Mouse (Mus musculus): ENCODE measurements at regions not wholly inside any gene's neighbourhood (a gene's known extent, or its start where the extent isn't known, plus 50 kb on each side); places are given as distances from the start of the nearest gene placed in this dataset.
A peak's percentile ranks its signal among the peaks of the same experiment; 100 is the strongest.

DNA sequence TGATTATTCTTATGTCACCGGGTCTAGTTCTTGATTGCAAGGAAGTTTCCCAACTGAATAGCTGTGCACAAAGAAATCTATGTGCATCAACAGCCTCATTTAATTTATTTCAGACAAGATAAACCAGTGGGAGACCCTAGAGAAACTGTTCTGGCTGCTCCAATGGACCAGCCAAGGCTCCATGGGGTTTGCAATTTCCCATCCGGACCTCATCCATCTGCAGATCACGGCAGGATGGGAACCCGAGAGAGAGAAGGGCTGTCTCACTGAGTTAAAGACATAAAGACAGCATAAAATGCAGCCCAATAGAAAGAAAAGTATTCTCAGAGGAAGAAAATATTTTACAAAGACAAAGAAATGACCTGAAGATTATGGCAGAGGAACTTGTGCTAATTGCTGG, 458.5 kb upstream of the Cdh10 start:
- no peak for DNase-seq (ENCODE audit: low spot score in 2 of 2)

DNA sequence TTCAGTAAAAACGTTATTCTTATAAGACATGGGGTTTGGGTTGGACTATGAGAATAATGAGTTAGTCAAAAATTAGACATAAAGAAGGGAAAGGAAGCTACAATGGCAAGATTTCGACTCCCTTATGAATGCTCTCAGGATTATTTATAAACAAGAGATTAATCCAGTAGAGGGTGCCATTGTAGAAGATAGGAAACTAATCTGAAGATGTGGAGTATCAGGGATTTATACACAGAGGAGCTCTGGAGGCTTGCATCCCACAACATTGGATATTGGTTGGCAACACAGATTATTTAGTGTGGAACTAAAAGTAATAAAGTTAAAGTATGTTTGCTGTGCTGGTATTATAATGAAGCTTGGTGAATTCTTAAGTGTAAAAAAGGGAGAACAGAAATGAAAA, 419.0 kb upstream of the Cdh10 start:
- no peak for DNase-seq (ENCODE audit: low spot score in 2 of 2)

DNA sequence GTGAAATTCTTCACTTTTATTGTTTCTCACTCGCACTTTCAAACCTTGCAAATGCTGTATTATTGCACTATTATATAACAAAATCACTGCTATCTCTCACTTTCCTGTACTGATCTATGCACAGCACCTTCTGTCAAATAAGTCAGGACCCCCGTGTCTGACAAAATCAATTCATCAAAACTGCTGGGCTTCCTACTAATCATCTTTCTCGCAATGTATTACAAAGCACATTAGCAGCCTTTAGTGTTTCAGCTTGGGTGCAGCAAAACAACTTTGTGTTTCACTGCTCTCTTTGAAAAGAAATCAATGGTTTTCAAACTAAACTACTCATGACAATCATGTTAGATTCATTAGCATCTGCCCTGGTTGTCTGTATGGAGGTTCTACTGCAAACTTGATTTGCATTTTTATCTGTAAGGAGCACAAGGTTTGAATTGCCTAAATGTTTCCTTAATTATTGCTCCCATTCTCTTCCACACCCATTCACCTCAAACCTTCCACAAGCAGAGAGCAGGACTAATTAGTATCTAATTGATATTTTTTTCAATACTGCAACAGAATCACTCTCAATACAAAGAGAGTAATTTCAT, 418.4 kb upstream of the Cdh10 start:
- DNase-seq (ENCODE audit: low spot score in 2 of 2): no peak

DNA sequence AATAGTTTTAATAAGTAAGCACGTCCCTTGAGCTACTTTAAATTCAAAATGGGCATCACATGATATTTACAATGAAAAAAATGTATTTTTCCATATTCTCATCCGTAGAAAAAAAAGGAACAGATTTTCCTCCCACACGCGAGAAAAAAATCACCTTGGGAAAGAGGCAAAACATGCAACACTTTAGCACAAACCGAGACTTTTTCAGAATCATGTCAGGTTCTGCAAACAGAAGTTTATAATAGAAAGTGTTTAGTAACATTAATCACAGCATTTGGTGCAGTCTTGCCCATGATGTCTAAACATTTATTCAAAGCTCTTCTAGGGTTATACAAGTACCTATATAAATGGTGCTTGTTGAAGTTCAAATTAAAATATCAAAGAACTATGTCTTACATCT, 386.0 kb upstream of the Cdh10 start:
- DNase-seq (ENCODE audit: low spot score in 2 of 2): peak in 1 of 2 experiments; percentile 9

DNA sequence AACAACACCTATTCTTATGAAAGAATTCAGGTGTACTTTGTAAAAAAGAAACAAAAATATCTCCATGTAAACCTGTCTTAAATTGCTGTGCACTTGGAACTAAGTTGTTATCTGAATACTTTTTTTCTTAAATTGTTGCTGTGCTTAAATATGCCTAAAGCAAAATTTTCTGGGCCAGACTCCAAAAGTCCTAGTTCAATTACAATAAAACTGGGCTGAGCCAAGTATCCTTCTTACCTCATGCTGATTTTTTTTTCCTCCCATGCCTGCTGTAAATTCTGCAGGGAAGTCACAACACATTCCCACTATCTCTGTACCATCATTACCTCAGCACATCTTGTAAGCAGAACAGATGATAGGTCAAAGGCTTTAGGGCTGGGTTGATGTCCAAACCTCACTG, 364.9 kb upstream of the Cdh10 start:
- no peak for DNase-seq (ENCODE audit: low spot score in 2 of 2)

DNA sequence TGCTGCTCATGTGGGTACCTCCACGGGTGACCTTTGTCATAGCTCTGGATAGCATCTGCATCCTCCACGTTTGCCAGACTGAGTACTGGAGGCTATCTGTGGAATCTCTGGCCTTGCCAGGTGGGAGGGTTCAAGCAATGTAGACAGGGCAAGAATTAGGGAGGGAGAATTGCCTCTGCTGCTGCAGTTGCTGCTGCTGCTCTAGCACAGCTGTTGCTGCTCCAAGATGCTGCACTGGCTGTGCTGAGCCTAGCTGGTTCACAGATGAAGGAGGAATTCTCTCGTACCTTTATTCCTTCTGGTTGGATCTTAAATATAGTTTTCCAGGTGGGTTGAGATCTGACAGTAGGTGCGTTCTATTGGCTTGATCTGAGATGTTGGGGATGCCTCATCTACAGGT, 336.4 kb upstream of the Cdh10 start:
- no peak for DNase-seq (ENCODE audit: low spot score in 2 of 2)

DNA sequence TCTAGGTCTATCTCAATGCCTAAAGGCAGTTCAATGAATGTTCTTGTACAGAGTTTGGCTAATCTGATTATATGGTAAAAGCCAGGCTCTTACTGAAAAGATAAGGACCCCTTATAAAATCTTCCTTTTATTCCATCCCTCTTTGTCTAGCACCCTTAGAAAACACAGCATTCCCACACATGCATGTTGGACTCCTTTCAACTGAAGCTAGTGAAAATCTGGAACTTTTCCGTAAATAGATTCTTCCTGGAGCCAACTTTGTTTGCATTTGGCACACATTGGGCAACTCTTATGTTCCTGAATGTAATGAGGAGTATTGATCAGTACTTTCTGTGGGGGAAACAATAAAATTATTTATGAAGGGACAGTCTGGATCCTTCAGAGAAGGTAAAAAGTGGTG, 307.1 kb upstream of the Cdh10 start:
- DNase-seq (ENCODE audit: low spot score in 2 of 2): peak in 1 of 2 experiments; percentile 8

DNA sequence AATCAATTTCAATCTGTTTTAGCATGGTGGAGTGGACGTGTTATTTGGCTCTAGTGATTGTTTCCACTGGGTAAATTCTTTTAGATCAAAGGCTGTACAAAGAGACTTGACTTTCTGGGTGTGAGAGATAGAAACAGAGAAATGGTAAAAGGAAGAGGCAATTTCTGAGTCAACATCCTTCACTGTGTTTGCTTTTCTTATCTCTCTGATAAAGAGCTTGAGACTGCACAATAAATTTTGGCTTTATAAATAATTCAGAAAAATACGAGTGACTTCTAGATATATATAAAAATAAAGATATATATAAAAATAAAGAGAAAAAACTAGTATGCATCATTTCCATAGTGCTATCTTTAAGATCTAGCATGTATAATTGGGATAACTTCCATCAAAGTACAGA, 301.0 kb upstream of the Cdh10 start:
- no peak for DNase-seq (ENCODE audit: low spot score in 2 of 2)

DNA sequence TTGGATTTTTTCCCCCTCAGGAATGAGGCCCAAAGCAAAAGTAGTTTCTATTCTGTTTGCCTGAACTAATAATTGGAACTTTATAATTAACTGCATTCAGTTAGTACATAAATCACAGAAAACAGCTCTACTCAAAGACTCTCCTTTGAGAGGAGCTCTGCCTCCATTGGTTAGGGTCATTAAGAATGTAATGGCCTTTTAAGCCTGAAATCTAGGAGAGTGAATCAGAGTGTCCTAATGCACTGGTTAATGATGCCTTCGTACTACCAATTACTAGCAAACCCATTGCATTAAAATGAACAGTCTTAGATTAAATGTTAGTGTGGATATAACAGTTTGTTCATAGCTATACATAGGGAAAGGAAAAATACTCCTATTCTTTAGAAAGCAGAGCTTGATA, 262.3 kb upstream of the Cdh10 start:
- no peak for DNase-seq (ENCODE audit: low spot score in 2 of 2)

Data from left cerebral cortex, adult 9 months (tissue).